Mouse (Mus musculus) lung, postnatal 14 days (tissue): Measurements from ENCODE around the gene Samd9l.
"Not testable (repeated sequence)": the region's sequence is repeated elsewhere in the genome, so short reads cannot be mapped to it uniquely, and the experiment has no call there.

Experiments used
- DNase-seq: peaks from one replicate; pipeline ENCODE4 v3.0.0; 2021

Gene Samd9l

GRCm38 (mm10) chr6:3341479-3341878, 57.9 kb downstream of the Samd9l start:
- no peak for DNase-seq

GRCm38 (mm10) chr6:3340928-3341327, 58.4 kb downstream of the Samd9l start:
- peak; percentile 4 for DNase-seq

DNA sequence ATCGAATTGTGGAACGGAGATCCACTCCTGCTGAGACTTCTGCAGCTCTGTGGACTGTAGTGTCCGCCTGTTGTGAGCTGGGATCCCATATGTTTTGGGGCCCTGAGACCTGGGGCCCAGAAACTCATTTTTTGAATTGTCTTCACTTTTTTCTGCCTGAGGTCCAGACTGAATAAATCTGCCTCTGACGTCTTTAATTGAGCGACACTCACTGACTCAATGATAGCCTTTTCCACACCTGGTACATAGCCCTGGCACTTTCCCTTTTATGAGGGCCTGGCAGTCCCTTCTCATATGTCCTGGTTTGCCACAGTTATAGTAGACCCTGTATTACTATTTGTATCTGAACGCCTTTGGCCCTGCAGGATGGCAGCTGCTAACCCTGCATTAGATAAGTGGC, 60.2 kb downstream of the Samd9l start:
- DNase-seq = not testable (repeated sequence)
